Mouse (Mus musculus): ENCODE data around the gene Exph5. TPM values are rescaled to one million over a fixed set of nuclear protein-coding genes. Genes with fewer than 3 reads are reported as not detected.

Exph5 gene
- polyA plus RNA-seq, 1 experiment, result 1.8 TPM

DNA sequence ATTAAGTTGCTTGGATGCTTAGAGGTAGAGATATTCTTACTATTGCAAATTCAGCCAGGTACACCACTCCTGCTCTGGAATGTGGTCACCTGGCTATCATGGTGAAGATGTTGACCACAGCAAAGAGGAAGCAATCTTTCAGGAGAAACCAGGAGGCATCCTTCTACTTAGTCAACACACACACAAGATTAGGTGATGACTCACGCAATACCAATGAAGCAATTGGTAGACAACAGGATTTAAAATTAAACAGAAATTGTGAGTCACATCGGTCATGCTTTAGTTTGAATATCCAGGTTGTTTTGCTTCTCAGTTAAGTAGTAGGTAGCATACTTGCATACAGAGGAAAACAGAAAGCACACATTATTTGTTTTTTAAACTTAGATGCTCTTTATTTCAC lies 22.5 kb upstream of the Exph5 start:
- TF ChIP-seq CTCF (conservative IDR thresholded peaks at IDR 0.05; ENCODE audit: insufficient read depth, insufficient read length, low read depth, low read length) (no peak), POLR2A (IDR thresholded peaks at IDR 0.05; ENCODE audit: low read depth, low read length) (no peak)
- DNase-seq, result no peak
- Histone ChIP-seq H3K4me3 (ENCODE audit: insufficient read depth, low read depth, low read length) (no peak overlapping the region), H3K4me1 (ENCODE audit: control insufficient read depth, insufficient read depth, low read length) (no peaks in the 10 kb centered on the region), H3K36me3 (ENCODE audit: control insufficient read depth, insufficient read depth, low read length) (no peaks in the 10 kb centered on the region), H3K27ac (ENCODE audit: insufficient read depth, low read depth, low read length) (no peak overlapping the region), H3K27me3 (replicated peaks; ENCODE audit: control insufficient read depth, insufficient read depth, low read length) (no peaks in the 10 kb centered on the region)
- 85% methylated on average over 2 of the region's 2 CpGs for WGBS

GRCm38 (mm10) chr9:53286793-53287192 lies 14.7 kb upstream of the Exph5 start:
- H3K4me1 ChIP-seq (ENCODE audit: control insufficient read depth, insufficient read depth, low read length), result no peaks in the 10 kb centered on the region
- no peaks in the 10 kb centered on the region for H3K36me3 ChIP-seq (ENCODE audit: control insufficient read depth, insufficient read depth, low read length)
- no peak overlapping the region for H3K27ac ChIP-seq (ENCODE audit: insufficient read depth, low read depth, low read length)
- DNase-seq, result no peak
- no peaks in the 10 kb centered on the region for H3K27me3 ChIP-seq (replicated peaks; ENCODE audit: control insufficient read depth, insufficient read depth, low read length)
- 85% methylated on average over 6 of the region's 6 CpGs for WGBS
- H3K4me3 ChIP-seq (ENCODE audit: insufficient read depth, low read depth, low read length), result no peak overlapping the region
- TF ChIP-seq POLR2A (IDR thresholded peaks at IDR 0.05; ENCODE audit: low read depth, low read length) (no peak), CTCF (conservative IDR thresholded peaks at IDR 0.05; ENCODE audit: insufficient read depth, insufficient read length, low read depth, low read length) (no peak)

- no peaks in the 10 kb centered on the region for H3K36me3 ChIP-seq (ENCODE audit: control insufficient read depth, insufficient read depth, low read length)
- H3K27me3 ChIP-seq (replicated peaks; ENCODE audit: control insufficient read depth, insufficient read depth, low read length), result no peaks in the 10 kb centered on the region
- WGBS, result 50% methylated on average over 3 of the region's 3 CpGs
- DNase-seq, result no peak
- H3K27ac ChIP-seq (ENCODE audit: insufficient read depth, low read depth, low read length), result no peak overlapping the region
- no peak overlapping the region for H3K4me3 ChIP-seq (ENCODE audit: insufficient read depth, low read depth, low read length)
- H3K4me1 ChIP-seq (ENCODE audit: control insufficient read depth, insufficient read depth, low read length), result no peaks in the 10 kb centered on the region
- TF ChIP-seq CTCF (conservative IDR thresholded peaks at IDR 0.05; ENCODE audit: insufficient read depth, insufficient read length, low read depth, low read length) (no peak), POLR2A (IDR thresholded peaks at IDR 0.05; ENCODE audit: low read depth, low read length) (no peak)
Measured at GRCm38 (mm10) chr9:53290006-53290405, 11.5 kb upstream of the Exph5 start.

- H3K27ac ChIP-seq (ENCODE audit: insufficient read depth, low read depth, low read length), result no peak overlapping the region
- no peaks in the 10 kb centered on the region for H3K36me3 ChIP-seq (ENCODE audit: control insufficient read depth, insufficient read depth, low read length)
- no peak overlapping the region for H3K4me3 ChIP-seq (ENCODE audit: insufficient read depth, low read depth, low read length)
Measured at GRCm38 (mm10) chr9:53292833-53293232, 8.6 kb upstream of the Exph5 start.

DNA sequence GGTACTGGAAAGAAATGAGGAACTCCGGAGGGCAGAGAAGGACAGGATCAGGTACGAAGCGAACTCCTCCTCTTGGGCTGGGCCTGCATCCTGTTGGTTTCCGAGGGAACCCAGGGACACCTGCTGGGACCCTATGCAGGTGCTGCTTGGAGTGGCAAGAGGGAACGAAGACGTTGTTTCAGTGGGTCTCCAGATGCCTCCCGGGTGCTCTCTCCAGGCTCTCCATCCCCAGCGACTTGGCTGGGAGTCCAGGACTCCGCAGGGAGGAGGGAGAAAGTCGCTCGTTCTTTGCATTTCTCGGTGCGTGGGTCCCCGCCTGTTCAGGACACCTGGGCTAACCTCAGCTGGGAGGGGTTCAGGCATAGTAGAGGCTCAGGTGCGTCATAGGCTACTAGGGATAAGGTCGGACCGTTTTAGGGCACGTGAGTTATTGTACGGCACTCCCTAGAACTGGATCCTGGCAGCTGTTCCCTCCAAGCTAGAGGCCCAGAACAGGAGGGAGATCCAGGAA lies 386 bp downstream of the Exph5 start:
- H3K27me3 ChIP-seq (replicated peaks; ENCODE audit: control insufficient read depth, insufficient read depth, low read length), result no peaks in the 10 kb centered on the region
- H3K4me3 ChIP-seq (ENCODE audit: insufficient read depth, low read depth, low read length), result peak overlapping the region; percentile 58
- peak overlapping the region; percentile 21 for H3K27ac ChIP-seq (ENCODE audit: insufficient read depth, low read depth, low read length)
- TF ChIP-seq CTCF (conservative IDR thresholded peaks at IDR 0.05; ENCODE audit: insufficient read depth, insufficient read length, low read depth, low read length) (no peak), POLR2A (IDR thresholded peaks at IDR 0.05; ENCODE audit: low read depth, low read length) (no peak)
- H3K36me3 ChIP-seq (ENCODE audit: control insufficient read depth, insufficient read depth, low read length), result no peaks in the 10 kb centered on the region
- peaks cover 4% of the 10 kb centered on the region; the same call in 1 of the 2 replicates for H3K4me1 ChIP-seq (ENCODE audit: control insufficient read depth, insufficient read depth, low read length)
- 4% methylated on average over 19 of the region's 19 CpGs for WGBS
- DNase-seq, result peak; percentile 16

More at GRCm38 (mm10) chr9:53292833-53293232, 8.6 kb upstream of the Exph5 start:
- DNase-seq, result no peak
- Histone ChIP-seq H3K4me1 (ENCODE audit: control insufficient read depth, insufficient read depth, low read length) (no peaks in the 10 kb centered on the region), H3K27me3 (replicated peaks; ENCODE audit: control insufficient read depth, insufficient read depth, low read length) (no peaks in the 10 kb centered on the region)
- no peak for TF ChIP-seq POLR2A (IDR thresholded peaks at IDR 0.05; ENCODE audit: low read depth, low read length)
- no peak for TF ChIP-seq CTCF (conservative IDR thresholded peaks at IDR 0.05; ENCODE audit: insufficient read depth, insufficient read length, low read depth, low read length)

GRCm38 (mm10) chr9:53302415-53302814 lies 945 bp downstream of the Exph5 start:
- Histone ChIP-seq H3K27ac (ENCODE audit: insufficient read depth, low read depth, low read length) (no peak overlapping the region), H3K4me3 (ENCODE audit: insufficient read depth, low read depth, low read length) (peak overlapping the region; percentile 58; the same call in 1 of the 2 replicates), H3K27me3 (replicated peaks; ENCODE audit: control insufficient read depth, insufficient read depth, low read length) (no peaks in the 10 kb centered on the region), H3K4me1 (ENCODE audit: control insufficient read depth, insufficient read depth, low read length) (peaks cover 4% of the 10 kb centered on the region; the same call in 1 of the 2 replicates), H3K36me3 (ENCODE audit: control insufficient read depth, insufficient read depth, low read length) (no peaks in the 10 kb centered on the region)
- TF ChIP-seq POLR2A (IDR thresholded peaks at IDR 0.05; ENCODE audit: low read depth, low read length), result no peak
- TF ChIP-seq CTCF (conservative IDR thresholded peaks at IDR 0.05; ENCODE audit: insufficient read depth, insufficient read length, low read depth, low read length), result no peak
- no peak for DNase-seq
- 67% methylated on average over 5 of the region's 5 CpGs for WGBS

- Histone ChIP-seq H3K36me3 (ENCODE audit: control insufficient read depth, insufficient read depth, low read length) (no peaks in the 10 kb centered on the region), H3K4me3 (ENCODE audit: insufficient read depth, low read depth, low read length) (no peak overlapping the region), H3K4me1 (ENCODE audit: control insufficient read depth, insufficient read depth, low read length) (no peaks in the 10 kb centered on the region), H3K27me3 (replicated peaks; ENCODE audit: control insufficient read depth, insufficient read depth, low read length) (no peaks in the 10 kb centered on the region), H3K27ac (ENCODE audit: insufficient read depth, low read depth, low read length) (no peak overlapping the region)
- DNase-seq, result no peak
- 70% methylated on average over 7 of the region's 7 CpGs for WGBS
- TF ChIP-seq CTCF (conservative IDR thresholded peaks at IDR 0.05; ENCODE audit: insufficient read depth, insufficient read length, low read depth, low read length) (no peak), POLR2A (IDR thresholded peaks at IDR 0.05; ENCODE audit: low read depth, low read length) (no peak)
Measured at GRCm38 (mm10) chr9:53307904-53308303, 6.4 kb downstream of the Exph5 start.

Measured in kidney, adult 2 months (tissue).